Mouse (Mus musculus) C2C12 (cell line): ENCODE data around the gene Brinp2. TPM values are rescaled to one million over a fixed set of nuclear protein-coding genes. Genes with fewer than 3 reads are reported as not detected.
A peak's percentile ranks its signal among the peaks of the same experiment; 100 is the strongest.

Experiments used
- H3K27me3 ChIP-seq: one replicate; pipeline ENCODE4 v1.6.1; 2011; ENCODE audit not compliant: control insufficient read depth, insufficient read depth, insufficient read length
- H3K36me3 ChIP-seq: one replicate; pipeline ENCODE4 v1.6.1; 2011; ENCODE audit not compliant: control insufficient read depth, insufficient read depth
- H3K4me3 ChIP-seq: one replicate; pipeline ENCODE4 v1.5.1; 2011; ENCODE audit warnings: mild to moderate bottlenecking, control low read depth; ENCODE audit not compliant: poor library complexity, insufficient read depth, severe bottlenecking
- H3K79me2 ChIP-seq: one replicate; pipeline ENCODE4 v1.6.1; 2011; ENCODE audit not compliant: control insufficient read depth, insufficient read depth
- H3K79me3 ChIP-seq: one replicate; pipeline ENCODE4 v1.6.1; 2011; ENCODE audit warnings: low read depth, control low read depth
- H3ac ChIP-seq: one replicate; pipeline ENCODE3; 2011; ENCODE audit warnings: low read depth; ENCODE audit not compliant: control insufficient read depth, insufficient read length
- CEBPB ChIP-seq: IDR thresholded peaks from one replicate; pipeline ENCODE4 v1.6.1; 2011; ENCODE audit warnings: low read depth, mild to moderate bottlenecking, control low read depth, moderate library complexity
- CTCF ChIP-seq: IDR thresholded peaks from one replicate; pipeline ENCODE4 v1.5.1; 2011; ENCODE audit not compliant: control insufficient read depth, insufficient read depth, insufficient read length
- FOSL1 ChIP-seq: IDR thresholded peaks from one replicate; pipeline ENCODE4 v1.8.0; 2011; ENCODE audit warnings: mild to moderate bottlenecking, low read length; ENCODE audit not compliant: poor library complexity, insufficient read depth, severe bottlenecking
- MAX ChIP-seq: IDR thresholded peaks from one replicate; pipeline ENCODE4 v1.6.1; 2011; ENCODE audit warnings: mild to moderate bottlenecking, control low read depth
- MYOD1 ChIP-seq: IDR thresholded peaks from one replicate; pipeline ENCODE4 v1.6.1; 2011; ENCODE audit warnings: low read depth; ENCODE audit not compliant: control insufficient read depth, insufficient read length
- MYOG ChIP-seq: IDR thresholded peaks from one replicate; pipeline ENCODE4 v1.6.1; 2011; ENCODE audit not compliant: control insufficient read depth, insufficient read length; ENCODE audit errors: extremely low read depth
- USF1 ChIP-seq: IDR thresholded peaks from one replicate; pipeline ENCODE4 v1.6.1; 2011; ENCODE audit warnings: low read depth, mild to moderate bottlenecking, control low read depth, moderate library complexity
- polyA plus RNA-seq: library from polyadenylated mRNA; unstranded; fragments of >200 nt; fragmentation: generic; extraction: Trizol; gene quantifications from one replicate; pipeline ENCODE4 v1.2.1, GENCODE M21; 2012; ENCODE audit warnings: missing spikeins

The Brinp2 gene
- polyA plus RNA-seq, 1 experiment: not detected

DNA sequence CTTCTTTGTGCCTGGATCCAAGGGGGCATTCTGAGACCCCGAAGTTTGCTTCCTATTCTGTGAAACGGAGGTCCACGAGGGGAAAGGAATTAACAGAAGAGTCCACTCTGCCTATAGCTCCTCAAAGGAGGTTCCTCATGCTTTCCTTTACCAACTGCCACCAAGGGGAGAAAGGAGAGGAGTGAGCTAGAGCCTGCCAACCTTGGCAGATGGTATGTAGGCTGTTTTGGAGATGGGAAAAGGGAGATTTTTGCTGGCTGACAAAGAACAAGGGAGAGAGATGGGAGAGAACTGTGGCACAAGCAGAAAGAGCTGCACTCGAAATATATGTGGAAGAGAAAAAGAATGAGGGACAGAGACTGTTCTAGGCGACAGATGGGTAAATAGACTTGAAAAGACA, 28.0 kb downstream of the Brinp2 start:
- H3K79me2 ChIP-seq: no peaks in the 10 kb centered on the region
- no peaks in the 10 kb centered on the region for H3K79me3 ChIP-seq
- no peak for TF ChIP-seq FOSL1
- no peak for TF ChIP-seq MYOD1
- TF ChIP-seq USF1: no peak
- TF ChIP-seq CEBPB: no peak
- TF ChIP-seq MYOG: no peak
- TF ChIP-seq CTCF: no peak
- no peak for TF ChIP-seq MAX
- no peaks in the 10 kb centered on the region for H3K27me3 ChIP-seq
- H3ac ChIP-seq: no peak overlapping the region
- no peak overlapping the region for H3K4me3 ChIP-seq
- H3K36me3 ChIP-seq: no peaks in the 10 kb centered on the region

DNA sequence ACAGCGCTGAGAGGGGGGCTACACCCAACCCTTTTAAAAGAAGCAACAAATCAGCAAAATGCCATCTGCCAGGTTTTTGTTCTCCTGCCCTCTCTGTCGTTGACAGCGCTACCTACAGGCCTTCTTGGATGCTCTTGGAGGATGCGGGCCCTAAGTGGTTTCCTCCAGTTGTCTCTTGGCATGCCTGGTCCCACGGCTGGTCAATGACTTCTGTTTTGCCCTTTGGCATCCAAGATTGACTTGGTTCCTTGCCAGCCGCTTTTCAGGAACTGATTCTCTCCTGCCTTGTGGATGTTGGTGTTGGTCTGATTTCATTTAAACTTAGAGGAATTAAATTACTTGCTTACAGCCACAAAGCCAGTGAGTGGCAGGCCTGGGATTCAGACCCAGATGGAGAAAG, 32.8 kb downstream of the Brinp2 start:
- Histone ChIP-seq H3K27me3 (no peaks in the 10 kb centered on the region), H3K79me3 (no peaks in the 10 kb centered on the region), H3K36me3 (no peaks in the 10 kb centered on the region), H3K79me2 (no peaks in the 10 kb centered on the region), H3K4me3 (no peak overlapping the region), H3ac (no peak overlapping the region)
- TF ChIP-seq CTCF (no peak), MYOG (no peak), FOSL1 (no peak), MAX (no peak)

DNA sequence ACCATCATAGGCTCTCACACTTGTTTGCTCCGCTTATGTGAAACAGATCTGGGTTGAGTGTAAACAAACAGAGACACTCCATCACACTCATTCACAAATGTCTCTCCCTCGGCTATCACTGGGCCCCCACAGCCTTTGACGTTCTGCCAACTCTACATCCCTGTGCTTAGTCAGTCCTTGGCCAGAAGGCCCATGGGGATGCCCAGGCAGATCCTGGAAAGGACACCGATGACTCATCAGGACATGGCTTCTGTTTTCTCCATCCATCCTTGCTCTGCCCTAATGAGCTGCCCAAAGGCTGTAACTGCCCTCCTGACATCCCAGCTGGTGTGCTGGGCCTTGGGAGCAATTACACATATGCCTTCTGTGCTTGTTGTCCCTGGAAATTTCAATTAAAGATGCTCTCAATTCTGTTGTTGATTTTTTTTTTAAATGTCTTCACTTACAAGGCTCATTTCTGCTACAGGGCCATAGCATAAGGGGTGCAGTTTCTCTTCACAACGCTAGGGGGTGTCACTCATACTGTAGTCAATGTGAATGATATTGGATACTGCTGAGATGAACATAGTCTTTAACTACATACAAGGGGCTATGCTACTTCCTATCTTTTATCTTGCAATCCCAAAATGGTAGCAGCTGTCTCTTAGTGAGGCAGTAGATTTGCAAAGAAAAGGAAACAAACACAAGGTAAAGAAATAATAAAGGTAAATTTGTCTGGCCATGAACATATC, 45.5 kb downstream of the Brinp2 start:
- no peak overlapping the region for H3ac ChIP-seq
- no peak overlapping the region for H3K4me3 ChIP-seq
- no peaks in the 10 kb centered on the region for H3K79me2 ChIP-seq
- no peaks in the 10 kb centered on the region for H3K36me3 ChIP-seq
- H3K27me3 ChIP-seq: no peaks in the 10 kb centered on the region
- no peaks in the 10 kb centered on the region for H3K79me3 ChIP-seq
- TF ChIP-seq MYOG: no peak
- TF ChIP-seq FOSL1: peak; percentile 35

GRCm38 (mm10) chr1:158297042-158297441, 59.1 kb downstream of the Brinp2 start:
- Histone ChIP-seq H3K79me2 (no peaks in the 10 kb centered on the region), H3K4me3 (no peak overlapping the region), H3ac (no peak overlapping the region), H3K27me3 (peaks cover 3% of the 10 kb centered on the region), H3K79me3 (no peaks in the 10 kb centered on the region), H3K36me3 (no peaks in the 10 kb centered on the region)
- TF ChIP-seq MYOG: no peak
- TF ChIP-seq FOSL1: no peak
- no peak for TF ChIP-seq MAX
- TF ChIP-seq MYOD1: no peak
- no peak for TF ChIP-seq CEBPB
- TF ChIP-seq CTCF: no peak
- no peak for TF ChIP-seq USF1

DNA sequence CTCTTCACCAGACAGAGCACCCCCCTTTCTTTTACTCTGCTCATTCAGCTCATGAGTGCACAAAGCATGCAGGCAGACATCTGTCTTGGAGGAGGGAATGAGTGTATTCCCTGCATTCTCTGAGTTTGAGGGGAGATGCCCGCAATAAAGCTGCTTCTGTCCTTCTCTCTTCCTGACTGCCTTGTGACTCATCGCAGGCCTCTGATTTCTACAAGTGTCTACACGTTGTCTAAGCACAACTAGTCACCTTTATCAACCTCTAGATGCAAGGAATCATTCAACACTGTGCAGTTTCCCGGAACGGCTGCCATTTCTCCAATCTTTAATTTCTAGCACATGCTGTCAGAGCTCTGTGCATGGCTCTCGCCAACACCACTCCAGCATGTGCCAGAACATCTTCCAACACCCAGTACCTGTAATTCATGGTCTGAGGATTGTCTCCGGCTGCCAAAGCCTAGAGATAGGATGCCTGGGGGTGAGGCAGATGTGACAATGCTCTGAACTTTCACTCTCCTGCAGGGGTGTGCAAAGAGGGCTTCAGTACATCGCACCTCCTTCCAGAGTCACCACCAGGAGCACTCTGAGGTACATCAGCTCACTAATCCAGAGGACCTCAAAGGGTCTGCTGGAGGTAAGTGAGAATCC, 59.7 kb downstream of the Brinp2 start:
- TF ChIP-seq MAX: no peak
- no peak for TF ChIP-seq MYOG
- TF ChIP-seq USF1: no peak
- no peak for TF ChIP-seq CEBPB
- no peak for TF ChIP-seq MYOD1
- no peak for TF ChIP-seq FOSL1
- no peak for TF ChIP-seq CTCF
- Histone ChIP-seq H3K79me3 (no peaks in the 10 kb centered on the region), H3K4me3 (no peak overlapping the region), H3K36me3 (no peaks in the 10 kb centered on the region), H3K27me3 (peaks cover 3% of the 10 kb centered on the region), H3ac (no peak overlapping the region), H3K79me2 (no peaks in the 10 kb centered on the region)

DNA sequence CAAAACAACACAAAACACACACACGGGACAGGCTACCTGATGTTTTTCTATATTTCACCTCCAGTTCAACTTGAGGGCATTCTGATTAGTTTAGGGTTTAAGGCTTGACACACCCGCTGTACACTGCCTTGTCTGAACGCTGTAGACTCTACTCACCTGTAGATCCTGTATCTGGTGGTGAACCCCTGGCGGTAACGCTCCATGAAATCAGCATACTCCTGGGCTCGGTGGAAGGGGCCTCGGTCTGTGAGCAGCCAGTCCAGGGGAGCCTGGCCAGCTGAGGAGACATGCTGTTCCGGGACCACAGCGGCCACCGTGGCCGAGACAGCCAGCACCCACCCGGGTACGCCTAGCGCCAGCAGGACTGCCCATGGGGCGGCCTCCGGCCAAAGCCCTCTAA, 60.9 kb downstream of the Brinp2 start:
- no peak overlapping the region for H3K4me3 ChIP-seq
- no peaks in the 10 kb centered on the region for H3K36me3 ChIP-seq
- no peak for TF ChIP-seq FOSL1
- peaks cover 3% of the 10 kb centered on the region for H3K27me3 ChIP-seq
- no peaks in the 10 kb centered on the region for H3K79me2 ChIP-seq
- H3ac ChIP-seq: no peak overlapping the region
- H3K79me3 ChIP-seq: no peaks in the 10 kb centered on the region
